Mouse (Mus musculus) heart, embryonic 11.5 days (tissue): Measurements from ENCODE around the gene Gm14214. TPM values are rescaled to one million over a fixed set of nuclear protein-coding genes. Genes with fewer than 3 reads are reported as not detected.

Experiments used
- ATAC-seq: fragments of 200-750 bp; cut with Nextera tagmentation; replicated peaks from 2 replicates; pipeline ENCODE4 v1.8.0; 2017; ENCODE audit warnings: moderate library complexity; ENCODE audit not compliant: insufficient number of reproducible peaks, low FRiP score, low TSS enrichment
- H3K27ac ChIP-seq: fragments of 300-500 bp; sonication (generic); 2 replicates; pipeline ENCODE4 v1.5.1; 2014; ENCODE audit warnings: mild to moderate bottlenecking, low read depth, low read length
- H3K27me3 ChIP-seq: fragments of 300-500 bp; sonication (generic); 2 replicates; pipeline ENCODE4 v1.6.1; 2014; ENCODE audit warnings: mild to moderate bottlenecking, low read length, mixed read lengths; ENCODE audit not compliant: control insufficient read depth, insufficient read depth
- H3K36me3 ChIP-seq: fragments of 300-500 bp; sonication (generic); 2 replicates; pipeline ENCODE4 v1.6.1; 2014; ENCODE audit warnings: mild to moderate bottlenecking, low read length, moderate library complexity, mixed read lengths; ENCODE audit not compliant: control insufficient read depth, insufficient read depth
- H3K4me1 ChIP-seq: fragments of 300-500 bp; sonication (generic); 2 replicates; pipeline ENCODE4 v1.6.1; 2014; ENCODE audit warnings: low read length; ENCODE audit not compliant: control insufficient read depth, insufficient read depth
- H3K4me2 ChIP-seq: fragments of 300-500 bp; sonication (generic); 2 replicates; pipeline ENCODE4 v1.6.1; 2014; ENCODE audit warnings: mild to moderate bottlenecking, moderate library complexity
- H3K4me3 ChIP-seq: fragments of 300-500 bp; sonication (generic); 2 replicates; pipeline ENCODE4 v1.5.1; 2014; ENCODE audit warnings: low read depth, low read length
- H3K9ac ChIP-seq: fragments of 300-500 bp; sonication (generic); 2 replicates; pipeline ENCODE4 v1.6.1; 2014; ENCODE audit warnings: mild to moderate bottlenecking, low read depth, low read length, moderate library complexity
- H3K9me3 ChIP-seq: fragments of 300-500 bp; sonication (generic); replicated peaks from 2 replicates; pipeline ENCODE4 v1.6.1; 2016; ENCODE audit warnings: low read length; ENCODE audit not compliant: control insufficient read depth
- WGBS: fragments of 180-500 bp; shearing (Covaris S2); extraction: QIAGEN DNeasy Blood & Tissue Kit; methylation state at CpG from one replicate; pipeline ENCODE4 v1.1.7; 2014; ENCODE audit not compliant: insufficient replicate concordance; 5-methylcytosine and 5-hydroxymethylcytosine counted together
- polyA plus RNA-seq: library from polyadenylated mRNA; unstranded; fragments of >200 nt; fragmentation: Nextera tagmentation; extraction: Ambion mirVana; gene quantifications from 2 replicates; pipeline ENCODE4 v1.2.1, GENCODE M21; 2014

Gm14214 gene
- polyA plus RNA-seq, 1 experiment from 2014 or later: not detected

GRCm38 (mm10) chr2:154803372-154803771 lies 33.5 kb upstream of the Gm14214 start:
- 81% methylated on average over 1 of the region's 1 CpGs for WGBS
- H3K27ac ChIP-seq: no peak overlapping the region
- no peak for ATAC-seq
- H3K9me3 ChIP-seq: no peaks in the 10 kb centered on the region
- H3K4me3 ChIP-seq: no peak overlapping the region
- peaks cover 13% of the 10 kb centered on the region for H3K4me1 ChIP-seq
- H3K9ac ChIP-seq: no peak overlapping the region
- H3K27me3 ChIP-seq: no peaks in the 10 kb centered on the region
- H3K36me3 ChIP-seq: no peaks in the 10 kb centered on the region
- H3K4me2 ChIP-seq: no peak overlapping the region

- H3K4me3 ChIP-seq: peak overlapping the region; percentile 83
- peaks cover 34% of the 10 kb centered on the region for H3K4me1 ChIP-seq
- WGBS: under 1% methylated on average over 66 of the region's 67 CpGs
Observed at GRCm38 (mm10) chr2:154791661-154792642, 22.1 kb upstream of the Gm14214 start.

GRCm38 (mm10) chr2:154790656-154791483 lies 21.0 kb upstream of the Gm14214 start, which contains the start of the genes Raly and a:
Raly (plus strand) TSS chr2:154791096.
a (plus strand) TSS chr2:154791402.
- WGBS: under 1% methylated on average over 85 of the region's 89 CpGs
- Histone ChIP-seq H3K4me3 (peak within 1 kb of the TSS; percentile 83), H3K9me3 (no peaks in the 10 kb centered on the region), H3K27ac (peak within 1 kb of the TSS; percentile 98), H3K4me1 (peaks cover 28% of the 10 kb centered on the region), H3K4me2 (peak within 1 kb of the TSS; percentile 68), H3K36me3 (no peaks in the 10 kb centered on the region), H3K27me3 (no peaks in the 10 kb centered on the region), H3K9ac (peak within 1 kb of the TSS; percentile 99)
- peak; percentile 97 for ATAC-seq

More at GRCm38 (mm10) chr2:154791661-154792642, 22.1 kb upstream of the Gm14214 start:
- Histone ChIP-seq H3K36me3 (no peaks in the 10 kb centered on the region), H3K9me3 (no peaks in the 10 kb centered on the region), H3K4me2 (peak overlapping the region; percentile 67), H3K27ac (peak overlapping the region; percentile 98), H3K9ac (peak overlapping the region; percentile 99), H3K27me3 (no peaks in the 10 kb centered on the region)
- ATAC-seq: peak; percentile 62

GRCm38 (mm10) chr2:154789977-154790655 lies 20.3 kb upstream of the Gm14214 start:
- peak overlapping the region; percentile 43; the same call in 1 of the 2 replicates for H3K27ac ChIP-seq

GRCm38 (mm10) chr2:154789381-154789780 lies 19.6 kb upstream of the Gm14214 start:
- H3K4me3 ChIP-seq: no peak overlapping the region
- no peak for ATAC-seq
- no peak overlapping the region for H3K9ac ChIP-seq
- H3K27ac ChIP-seq: no peak overlapping the region
- WGBS: 50% methylated on average over 6 of the region's 6 CpGs
- H3K9me3 ChIP-seq: no peaks in the 10 kb centered on the region
- H3K4me2 ChIP-seq: no peak overlapping the region
- H3K27me3 ChIP-seq: no peaks in the 10 kb centered on the region
- peaks cover 19% of the 10 kb centered on the region for H3K4me1 ChIP-seq
- no peaks in the 10 kb centered on the region for H3K36me3 ChIP-seq

More at GRCm38 (mm10) chr2:154789977-154790655, 20.3 kb upstream of the Gm14214 start:
- Histone ChIP-seq H3K4me3 (peak overlapping the region; percentile 83), H3K27me3 (no peaks in the 10 kb centered on the region), H3K4me1 (peaks cover 25% of the 10 kb centered on the region), H3K9me3 (no peaks in the 10 kb centered on the region), H3K9ac (peak overlapping the region; percentile 12; the same call in 1 of the 2 replicates), H3K4me2 (peak overlapping the region; percentile 68), H3K36me3 (no peaks in the 10 kb centered on the region)
- 7% methylated on average over 14 of the region's 14 CpGs for WGBS
- no peak for ATAC-seq

GRCm38 (mm10) chr2:154786776-154787175 lies 16.9 kb upstream of the Gm14214 start:
- H3K4me2 ChIP-seq: no peak overlapping the region

GRCm38 (mm10) chr2:154786187-154786586 lies 16.4 kb upstream of the Gm14214 start:
- H3K36me3 ChIP-seq: no peaks in the 10 kb centered on the region
- no peak overlapping the region for H3K9ac ChIP-seq
- no peaks in the 10 kb centered on the region for H3K9me3 ChIP-seq
- no peak for ATAC-seq
- no peaks in the 10 kb centered on the region for H3K27me3 ChIP-seq
- H3K4me3 ChIP-seq: no peak overlapping the region
- 44% methylated on average over 3 of the region's 3 CpGs for WGBS
- H3K4me1 ChIP-seq: no peaks in the 10 kb centered on the region; the same call in none of the 2 replicates
- no peak overlapping the region; the same call in 1 of the 2 replicates for H3K4me2 ChIP-seq
- H3K27ac ChIP-seq: no peak overlapping the region

More at GRCm38 (mm10) chr2:154786776-154787175, 16.9 kb upstream of the Gm14214 start:
- Histone ChIP-seq H3K9ac (no peak overlapping the region), H3K4me1 (no peaks in the 10 kb centered on the region; the same call in none of the 2 replicates), H3K27ac (no peak overlapping the region), H3K9me3 (no peaks in the 10 kb centered on the region), H3K27me3 (no peaks in the 10 kb centered on the region), H3K4me3 (no peak overlapping the region), H3K36me3 (no peaks in the 10 kb centered on the region)
- 76% methylated on average over 11 of the region's 11 CpGs for WGBS
- no peak for ATAC-seq

GRCm38 (mm10) chr2:154785284-154785683 lies 15.5 kb upstream of the Gm14214 start:
- 69% methylated on average over 3 of the region's 3 CpGs for WGBS
- no peak for ATAC-seq
- Histone ChIP-seq H3K27ac (no peak overlapping the region), H3K9me3 (no peaks in the 10 kb centered on the region), H3K27me3 (no peaks in the 10 kb centered on the region), H3K9ac (no peak overlapping the region), H3K4me2 (no peak overlapping the region), H3K36me3 (no peaks in the 10 kb centered on the region), H3K4me3 (no peak overlapping the region), H3K4me1 (no peaks in the 10 kb centered on the region; the same call in none of the 2 replicates)
